Mouse (Mus musculus) brain, embryonic 14.5 days (tissue): ENCODE data around the gene Got1.

Experiments used
- CTCF ChIP-seq: fragments of 200-500 bp; IDR thresholded peaks from 2 replicates; pipeline ENCODE4 v1.5.1; 2012; ENCODE audit warnings: inconsistent platforms, mild to moderate bottlenecking, moderate library complexity, borderline replicate concordance; ENCODE audit not compliant: insufficient read depth, insufficient read length; ENCODE audit errors: extremely low read depth
- POLR2A ChIP-seq: fragments of 200-500 bp; IDR thresholded peaks from 2 replicates; pipeline ENCODE4 v1.6.1; 2012; ENCODE audit warnings: mild to moderate bottlenecking, inconsistent platforms, borderline replicate concordance; ENCODE audit not compliant: poor library complexity, insufficient read depth, insufficient read length, severe bottlenecking; ENCODE audit errors: extremely low read depth

DNA sequence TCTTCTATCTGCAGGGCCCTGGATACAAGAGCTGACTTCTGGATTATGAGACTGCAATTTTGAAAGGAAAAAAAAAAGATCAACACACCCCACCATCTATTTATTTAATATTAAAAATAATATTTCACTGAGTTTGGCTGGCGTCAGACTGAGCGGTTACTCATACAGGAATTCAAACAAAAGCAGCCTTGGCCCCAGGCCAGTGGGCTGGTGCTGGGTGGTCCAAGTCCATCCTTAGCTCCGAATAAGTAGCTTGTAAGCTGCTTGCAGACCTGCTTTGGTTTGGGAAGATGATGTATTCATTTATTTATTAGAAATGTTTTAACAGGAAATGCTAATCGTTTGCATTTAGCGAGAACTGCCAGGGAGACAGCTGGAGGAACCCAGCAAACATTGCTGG is 38.8 kb upstream of the Got1 start:
- TF ChIP-seq POLR2A (no peak), CTCF (no peak)
